Mouse (Mus musculus): ENCODE results near the gene Cfap43.

DNA sequence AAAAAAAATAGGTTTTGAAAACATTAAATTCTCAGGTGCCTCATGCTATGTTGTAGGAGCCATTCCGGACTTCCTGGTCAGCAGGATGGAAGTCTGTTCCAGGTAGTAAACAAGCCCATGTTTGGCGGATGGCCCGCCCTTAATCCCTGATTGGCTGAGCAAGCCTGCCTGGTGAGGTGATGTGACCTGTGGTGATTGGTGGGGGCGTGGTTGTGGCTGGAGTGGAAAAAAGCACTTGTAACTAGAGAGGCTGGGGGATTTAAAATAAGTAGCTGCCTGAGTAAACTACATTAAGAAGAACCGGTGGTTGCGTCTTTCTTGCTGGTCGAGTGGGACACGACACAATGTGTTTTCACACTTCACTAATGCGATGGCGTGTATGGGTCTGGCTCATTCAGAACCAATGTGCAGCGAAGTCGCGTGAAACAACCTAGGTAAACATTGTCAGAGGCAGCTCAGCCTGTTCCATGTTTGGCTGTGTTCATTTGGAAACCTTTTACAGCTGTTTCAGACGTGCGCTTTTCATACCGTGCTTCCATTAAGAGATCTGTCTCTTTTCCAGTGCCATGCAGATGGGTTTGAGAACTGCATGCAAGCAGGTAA is 15.7 kb upstream of the Cfap43 start:
- TF ChIP-seq CTCF (conservative IDR thresholded peaks at IDR 0.05; ENCODE audit: low read length): no peak
- TF ChIP-seq NANOG (IDR thresholded peaks at IDR 0.05; ENCODE audit: borderline replicate concordance, low read length): no peak
- no peak for TF ChIP-seq POU5F1 (IDR thresholded peaks at IDR 0.05; ENCODE audit: borderline replicate concordance, low read length)

Measured in E14TG2a.4 (cell line).